Mouse (Mus musculus) mature B cell (primary cell): ENCODE measurements around the gene Lpgat1.

Experiments used
- in situ Hi-C: fragments of 300-500 bp; cut with MboI; formaldehyde crosslinking; loops from 2 replicates; pipeline ENCODE4 v1.14.3; 2019

Lpgat1 gene

DNA sequence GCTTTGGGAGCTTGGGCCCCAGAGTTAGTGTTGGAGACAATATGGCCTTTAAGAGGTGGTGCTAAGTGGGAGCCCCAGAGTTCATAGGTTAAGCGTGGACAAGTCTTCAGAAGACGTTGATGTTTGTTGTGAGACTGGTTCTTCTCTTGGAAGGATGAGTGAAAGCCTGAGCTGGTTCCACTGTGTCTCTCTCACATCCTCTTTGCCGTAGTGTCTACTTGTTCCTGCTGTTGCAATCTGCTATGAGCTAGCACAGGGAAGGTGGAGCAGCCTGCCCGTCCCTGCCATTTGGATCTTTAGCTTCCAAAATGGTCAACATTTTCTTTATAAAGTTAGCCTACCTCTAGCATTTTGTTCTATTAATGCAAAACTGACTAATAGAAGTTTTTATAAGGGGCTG lies 16.2 kb downstream of the Lpgat1 start:
- in situ Hi-C loops, result no loop called here

DNA sequence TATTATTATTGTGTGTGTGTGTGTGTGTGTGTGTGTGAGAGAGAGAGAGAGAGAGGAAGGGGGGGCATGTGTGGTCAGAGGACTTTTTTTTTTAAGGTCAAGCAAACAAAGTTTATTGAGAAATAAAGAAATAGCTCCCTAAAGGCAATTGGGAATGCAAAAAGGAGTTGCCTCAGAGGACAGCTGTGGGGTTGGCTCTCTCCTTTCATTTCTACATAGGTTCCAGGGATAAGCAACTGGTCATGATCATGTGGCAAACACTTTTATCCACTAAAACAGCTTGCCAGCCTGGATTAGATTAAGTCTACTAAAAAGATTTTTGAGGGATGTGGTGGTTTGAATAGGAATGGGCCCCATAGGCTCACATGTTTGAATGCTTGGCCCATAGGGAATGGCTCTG lies 18.8 kb downstream of the Lpgat1 start:
- in situ Hi-C loops, result no loop called here

DNA sequence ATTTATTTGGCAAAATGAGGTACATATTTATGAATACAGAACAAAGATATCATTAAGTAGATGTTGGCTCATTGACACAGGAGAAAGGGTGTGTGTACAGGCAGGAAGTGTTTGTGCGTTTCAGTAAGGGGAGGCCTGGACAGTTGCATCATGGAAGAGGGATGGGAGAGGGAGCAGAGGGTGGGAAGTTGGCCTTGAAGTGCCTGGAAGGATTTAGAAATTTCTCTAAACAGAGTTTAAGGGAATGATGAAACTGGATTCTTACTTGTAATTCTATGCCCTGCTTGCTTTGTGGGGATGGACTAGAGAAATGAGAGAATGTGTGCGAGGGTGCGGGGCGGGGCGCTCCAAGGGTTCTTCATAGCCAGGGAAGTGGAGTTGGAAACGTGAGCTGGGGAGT lies 20.2 kb downstream of the Lpgat1 start:
- in situ Hi-C loops, result no loop called here

DNA sequence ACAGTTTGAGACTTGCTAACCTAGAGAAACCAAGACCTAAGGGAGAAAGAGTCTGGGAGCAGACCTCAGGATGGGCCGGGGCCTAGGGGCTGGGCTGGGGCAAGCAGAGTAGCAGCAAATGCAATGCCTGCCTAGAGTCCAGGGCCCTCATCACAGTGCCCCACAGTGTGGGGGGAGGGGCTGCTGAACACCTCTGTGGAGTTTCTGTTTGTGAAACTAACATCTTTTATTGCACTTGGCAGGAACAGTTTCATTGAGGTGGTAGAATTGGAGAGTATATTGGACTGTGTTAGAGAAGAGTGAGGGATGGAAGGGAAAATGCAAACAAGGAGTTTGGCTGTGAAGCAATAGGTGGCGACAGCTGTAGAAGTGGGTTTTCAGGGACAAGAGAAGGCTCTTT lies 21.1 kb downstream of the Lpgat1 start:
- in situ Hi-C loops, result no loop called here

DNA sequence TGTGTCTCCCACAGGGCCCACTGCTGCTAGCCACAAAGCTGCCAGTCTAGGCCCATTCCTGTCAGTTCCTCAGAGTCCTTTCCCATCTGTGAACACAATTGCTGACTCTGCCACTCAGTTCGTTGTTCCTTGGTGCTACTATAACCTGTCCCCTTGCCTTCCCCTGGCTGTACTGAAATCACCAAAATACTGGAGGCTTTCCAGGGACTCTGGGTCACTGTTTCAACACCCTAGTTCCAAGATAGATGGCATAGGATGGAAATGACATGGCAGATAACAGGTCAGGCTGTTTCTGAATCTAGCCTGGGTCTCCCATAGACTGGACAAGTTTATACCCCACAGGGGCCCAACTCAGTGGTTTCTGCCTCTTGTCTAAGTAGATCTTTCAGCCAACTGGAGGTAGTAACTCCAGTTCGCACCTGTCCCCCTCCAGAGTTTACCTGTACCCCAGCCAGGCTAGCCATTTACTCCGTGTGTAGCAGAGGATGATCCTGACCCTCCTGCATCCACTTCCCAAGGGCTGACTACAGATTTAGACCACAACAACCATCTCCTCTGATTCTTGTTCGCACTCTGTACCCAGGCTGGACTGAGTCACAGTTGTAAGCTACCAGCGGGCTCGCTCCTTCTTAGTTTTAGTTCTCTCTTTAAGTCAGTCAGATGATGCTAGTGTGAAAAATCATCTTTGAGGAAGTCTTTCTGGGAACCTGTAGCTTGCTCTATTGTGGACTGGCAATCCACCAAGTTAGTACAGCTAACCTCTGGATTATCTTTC lies 23.1 kb downstream of the Lpgat1 start:
- in situ Hi-C loops, result no loop called here

GRCm38 (mm10) chr1:191741635-191742034 lies 24.0 kb downstream of the Lpgat1 start:
- in situ Hi-C loops, result no loop called here

GRCm38 (mm10) chr1:191748431-191748830 lies 30.8 kb downstream of the Lpgat1 start:
- in situ Hi-C loops, result no loop called here

DNA sequence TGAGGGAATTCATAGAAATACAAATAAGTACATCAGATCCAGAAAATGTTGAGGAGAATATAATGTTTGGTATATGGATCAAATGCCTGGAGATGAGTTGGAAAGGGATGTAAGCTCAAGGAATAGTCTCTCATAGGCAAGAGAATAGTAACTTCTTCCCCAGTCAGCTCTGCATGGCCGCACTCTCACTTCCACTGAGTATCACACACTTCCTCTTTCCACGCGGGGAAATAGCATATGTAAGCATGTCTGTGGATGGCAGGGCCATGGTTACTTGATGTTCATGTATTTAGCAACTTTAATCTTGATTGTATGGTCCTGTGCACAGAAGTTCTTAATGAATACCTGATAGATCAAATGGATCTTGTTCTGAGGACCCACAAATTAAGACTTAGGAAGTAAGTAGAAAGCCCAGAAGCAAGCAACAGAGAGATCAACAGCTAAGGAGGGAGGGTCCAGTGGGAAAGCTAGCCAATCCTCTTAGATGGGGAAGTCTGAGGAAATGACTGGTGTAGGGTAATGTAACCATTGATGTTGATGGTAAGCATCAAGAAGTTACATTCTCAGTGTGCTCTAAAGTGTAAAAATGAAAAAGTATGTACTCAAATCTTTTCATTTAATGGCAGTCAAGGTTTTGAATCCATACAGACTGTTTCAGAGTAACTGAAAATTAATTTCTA lies 39.0 kb downstream of the Lpgat1 start:
- in situ Hi-C loops, result loop anchor here (5.0 kb wide), 1 partner anchor 34 kb away; no protein-coding TSS in a partner anchor

- in situ Hi-C loops, result no loop called here
These were observed 56.5 kb downstream of the Lpgat1 start for GRCm38 (mm10) chr1:191774106-191774505.

GRCm38 (mm10) chr1:191775116-191775515 lies 57.5 kb downstream of the Lpgat1 start:
- in situ Hi-C loops, result no loop called here

DNA sequence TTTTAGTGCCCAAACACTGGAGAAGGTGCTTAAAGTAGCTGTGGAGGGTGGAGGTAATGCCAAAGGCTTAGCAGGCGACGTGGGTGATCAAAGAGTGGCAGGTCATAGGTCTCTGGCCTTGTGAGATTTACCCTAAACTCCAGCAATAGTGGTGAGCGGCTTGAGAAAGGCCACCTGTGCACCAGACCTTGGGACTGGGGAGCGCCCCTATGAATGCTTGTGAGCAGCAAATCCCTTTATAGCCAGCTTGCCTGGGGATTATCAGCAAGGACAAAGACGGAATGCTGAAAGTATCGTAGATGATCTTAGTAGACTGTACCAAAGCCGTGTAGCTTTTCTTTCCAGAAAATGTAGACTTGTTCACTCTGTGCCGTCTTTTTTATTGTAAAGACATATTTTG lies 59.9 kb downstream of the Lpgat1 start:
- in situ Hi-C loops, result no loop called here

DNA sequence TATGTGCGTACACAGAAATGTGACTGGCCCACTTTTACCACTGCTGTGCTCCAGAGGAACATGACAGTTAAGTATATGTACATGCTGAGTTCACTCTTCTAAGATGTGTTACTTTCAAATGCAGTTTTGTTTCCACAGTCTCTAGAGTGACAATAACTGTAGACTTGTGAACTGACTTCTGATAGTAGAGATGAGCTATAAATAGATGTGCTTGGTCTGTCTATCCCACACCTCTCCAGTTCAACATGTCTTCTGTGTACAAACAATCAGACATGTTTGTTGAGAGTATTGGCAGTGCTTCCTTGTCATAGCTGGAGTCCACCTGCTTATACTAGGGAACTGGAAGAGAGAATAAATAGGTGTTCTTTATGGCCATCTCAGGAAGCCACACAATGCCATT lies 62.8 kb downstream of the Lpgat1 start:
- in situ Hi-C loops, result no loop called here

DNA sequence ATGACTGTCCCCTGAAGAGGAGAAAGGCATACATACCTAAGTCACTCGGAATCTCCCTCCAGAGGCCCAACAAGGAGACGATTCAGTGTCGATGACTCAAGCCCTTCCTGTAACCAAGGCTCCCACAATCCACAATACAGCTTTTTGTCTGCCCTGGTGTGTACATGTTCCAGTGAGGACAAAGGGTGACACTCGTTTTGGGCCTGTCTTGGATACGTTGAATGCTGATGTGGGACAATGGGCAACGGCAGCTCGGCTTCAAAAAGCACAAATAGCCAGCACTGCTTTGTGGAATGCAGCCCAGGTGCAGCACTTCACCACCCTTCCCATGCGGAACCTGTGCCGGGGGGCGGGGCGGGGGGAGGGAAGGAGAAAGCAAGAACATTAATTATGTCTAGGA lies 67.5 kb downstream of the Lpgat1 start:
- in situ Hi-C loops, result no loop called here

- in situ Hi-C loops, result no loop called here
These were observed 68.6 kb downstream of the Lpgat1 start for GRCm38 (mm10) chr1:191786255-191786654.

DNA sequence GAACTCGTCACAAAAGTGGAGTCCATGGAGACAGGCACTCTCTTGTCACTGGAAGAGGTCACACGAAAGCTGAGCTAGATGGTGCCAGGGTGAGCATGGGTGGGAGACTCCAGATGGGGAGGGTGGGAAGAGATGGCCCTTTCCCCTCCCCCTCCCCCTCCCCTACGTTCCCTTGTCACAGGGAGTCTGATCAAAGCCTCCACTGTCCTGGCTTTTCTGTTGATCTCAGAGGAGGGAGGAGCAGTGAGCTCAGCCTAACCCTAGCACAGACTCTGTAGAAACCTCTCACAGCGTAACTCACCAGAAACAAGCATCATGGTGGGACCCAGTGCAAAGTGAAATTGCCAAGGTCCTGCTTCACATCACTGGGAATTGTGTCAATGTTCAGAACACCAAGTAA lies 69.7 kb downstream of the Lpgat1 start:
- in situ Hi-C loops, result no loop called here

- in situ Hi-C loops, result no loop called here
These were observed 75.4 kb downstream of the Lpgat1 start for GRCm38 (mm10) chr1:191792991-191793390.

GRCm38 (mm10) chr1:191793888-191794532 lies 76.4 kb downstream of the Lpgat1 start:
- in situ Hi-C loops, result no loop called here

DNA sequence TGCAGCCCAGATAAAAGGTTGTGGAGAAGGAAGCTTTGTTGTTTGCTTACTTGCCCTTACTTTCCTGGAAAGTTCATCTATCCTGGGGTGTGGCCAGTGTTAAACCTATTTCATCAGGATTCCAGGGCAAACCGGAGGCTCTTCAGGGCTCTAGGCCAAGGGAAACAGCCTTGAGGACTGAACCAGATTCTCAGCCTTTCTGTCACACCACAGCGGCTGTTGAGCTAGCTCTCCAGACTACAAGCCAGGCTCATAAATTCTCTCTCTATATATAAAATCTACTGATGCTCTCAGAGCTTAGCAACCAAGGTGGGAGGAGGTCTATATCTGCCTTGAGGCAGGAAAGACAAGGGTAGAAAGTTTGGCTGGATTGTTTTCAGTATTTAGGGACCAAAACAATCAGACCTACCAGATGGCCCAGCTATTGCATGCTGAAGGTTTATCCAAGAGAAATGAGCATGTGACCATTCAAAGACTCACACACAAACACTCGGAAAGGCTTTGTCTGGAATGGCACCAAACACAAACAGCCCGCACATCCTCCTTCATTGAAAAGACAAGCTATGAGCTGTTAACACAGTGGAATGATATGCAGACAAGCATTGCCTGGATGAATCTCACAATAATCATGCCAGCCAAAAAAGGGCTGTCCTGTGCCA lies 78.7 kb downstream of the Lpgat1 start:
- in situ Hi-C loops, result no loop called here

DNA sequence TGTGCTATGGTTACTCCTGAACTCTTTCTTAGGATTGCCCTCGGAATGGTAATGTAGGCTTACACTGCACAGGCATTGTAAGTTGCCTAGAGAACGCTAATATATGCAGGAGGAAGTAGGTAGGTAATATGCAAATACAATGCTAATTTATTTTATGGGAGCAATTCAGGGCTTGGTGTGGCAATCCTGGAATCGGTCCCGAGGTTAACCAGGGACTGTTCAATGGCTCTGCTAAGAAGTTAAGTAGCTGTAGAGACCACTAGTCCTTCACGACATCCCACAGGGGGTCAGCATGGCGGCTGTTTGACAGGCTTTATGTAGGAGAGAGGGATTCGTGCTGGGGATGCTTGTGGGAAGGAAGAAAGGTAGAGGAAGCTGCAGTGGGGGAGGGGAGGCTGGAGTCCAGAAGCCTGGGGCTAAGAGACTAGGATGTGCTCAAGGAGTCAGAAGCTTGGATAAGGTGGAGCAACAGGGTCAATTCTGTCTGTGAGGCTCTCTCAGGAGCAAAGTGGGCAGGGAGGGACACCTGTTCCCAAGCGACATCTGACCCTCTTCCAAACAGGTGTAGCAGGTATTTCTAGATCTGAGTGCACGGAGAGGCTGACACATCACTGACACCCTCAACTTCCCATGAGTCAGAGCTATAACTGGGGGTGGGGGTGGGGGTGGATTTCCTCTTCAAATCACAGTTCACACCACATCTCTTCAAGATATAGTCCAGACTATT lies 84.6 kb downstream of the Lpgat1 start:
- in situ Hi-C loops, result no loop called here

- in situ Hi-C loops, result no loop called here
These were observed 85.4 kb downstream of the Lpgat1 start for GRCm38 (mm10) chr1:191802820-191803655.

DNA sequence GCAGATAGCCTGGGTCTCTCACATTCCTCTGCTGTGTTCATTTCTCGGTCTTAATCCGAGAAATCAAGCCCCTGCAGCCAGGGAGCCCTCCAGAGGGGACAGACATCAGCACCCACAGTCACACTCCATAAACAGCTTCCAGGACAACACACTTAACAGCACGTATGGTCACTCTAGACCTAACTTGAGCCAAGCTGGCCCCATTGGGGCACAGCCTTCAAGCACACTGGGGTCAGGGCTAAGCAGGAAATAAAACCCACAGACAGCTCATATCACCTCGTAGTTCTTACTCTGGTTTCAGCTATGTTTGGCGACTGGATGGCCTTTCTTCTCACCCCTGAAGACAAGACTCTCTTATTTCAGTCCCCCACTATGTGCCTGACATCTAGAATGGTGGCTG lies 87.1 kb downstream of the Lpgat1 start:
- in situ Hi-C loops, result no loop called here
